Mouse (Mus musculus): ENCODE results near the gene Dnah5. TPM values are rescaled to one million over a fixed set of nuclear protein-coding genes. Genes with fewer than 3 reads are reported as not detected.

The Dnah5 gene
- polyA plus RNA-seq, 1 experiment from 2014 or later, result 0.72 TPM

GRCm38 (mm10) chr15:28213057-28213456 lies 9.5 kb downstream of the Dnah5 start:
- no peaks in the 10 kb centered on the region for H3K36me3 ChIP-seq (ENCODE audit: control insufficient read depth, insufficient read depth, low read length)
- H3K9ac ChIP-seq (ENCODE audit: low read depth, low read length), result no peak overlapping the region
- DNase-seq (ENCODE audit: low spot score), result no peak
- no peak for ATAC-seq (ENCODE audit: low read depth)
- 82% methylated on average over 5 of the region's 5 CpGs for WGBS
- H3K27me3 ChIP-seq (replicated peaks; ENCODE audit: control insufficient read depth, insufficient read depth, low read length), result no peaks in the 10 kb centered on the region
- H3K9me3 ChIP-seq (ENCODE audit: control insufficient read depth, low read length), result no peaks in the 10 kb centered on the region
- peaks cover 6% of the 10 kb centered on the region; the same call in 1 of the 2 replicates for H3K4me1 ChIP-seq (ENCODE audit: control insufficient read depth, insufficient read depth, low read length)
- H3K27ac ChIP-seq (replicated peaks; ENCODE audit: low read depth, low read length), result no peak overlapping the region
- H3K4me3 ChIP-seq (ENCODE audit: low read depth, low read length), result no peak overlapping the region
- no peak overlapping the region for H3K4me2 ChIP-seq (ENCODE audit: low read depth, low read length)

DNA sequence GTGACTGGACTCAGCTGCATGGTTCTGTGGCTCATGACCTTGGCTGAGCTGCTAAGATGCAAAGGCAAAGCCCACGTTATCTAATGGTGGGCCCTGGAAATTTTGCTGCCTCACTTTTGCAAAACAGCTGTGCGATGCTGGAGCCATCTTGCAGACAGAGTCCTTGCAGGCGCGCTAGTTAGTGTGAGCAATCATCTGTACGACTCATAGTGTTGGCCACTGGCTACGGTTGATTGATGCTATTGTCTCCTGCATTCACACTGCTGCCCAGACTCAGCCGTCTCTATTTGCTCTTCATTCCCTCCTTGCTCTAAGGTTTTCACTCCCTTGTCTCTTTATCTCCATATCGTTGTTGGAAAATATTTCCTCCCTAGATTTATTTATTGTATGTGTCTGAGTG lies 12.8 kb downstream of the Dnah5 start:
- H3K9ac ChIP-seq (ENCODE audit: low read depth, low read length), result no peak overlapping the region
- no peak overlapping the region for H3K4me2 ChIP-seq (ENCODE audit: low read depth, low read length)
- no peak overlapping the region for H3K4me3 ChIP-seq (ENCODE audit: low read depth, low read length)
- no peak overlapping the region for H3K27ac ChIP-seq (replicated peaks; ENCODE audit: low read depth, low read length)
- H3K4me1 ChIP-seq (ENCODE audit: control insufficient read depth, insufficient read depth, low read length), result peaks cover 6% of the 10 kb centered on the region; the same call in 1 of the 2 replicates
- H3K36me3 ChIP-seq (ENCODE audit: control insufficient read depth, insufficient read depth, low read length), result no peaks in the 10 kb centered on the region
- H3K9me3 ChIP-seq (ENCODE audit: control insufficient read depth, low read length), result no peaks in the 10 kb centered on the region
- DNase-seq (ENCODE audit: low spot score), result no peak
- no peak for ATAC-seq (ENCODE audit: low read depth)
- WGBS, result 76% methylated on average over 8 of the region's 8 CpGs
- H3K27me3 ChIP-seq (replicated peaks; ENCODE audit: control insufficient read depth, insufficient read depth, low read length), result no peaks in the 10 kb centered on the region

DNA sequence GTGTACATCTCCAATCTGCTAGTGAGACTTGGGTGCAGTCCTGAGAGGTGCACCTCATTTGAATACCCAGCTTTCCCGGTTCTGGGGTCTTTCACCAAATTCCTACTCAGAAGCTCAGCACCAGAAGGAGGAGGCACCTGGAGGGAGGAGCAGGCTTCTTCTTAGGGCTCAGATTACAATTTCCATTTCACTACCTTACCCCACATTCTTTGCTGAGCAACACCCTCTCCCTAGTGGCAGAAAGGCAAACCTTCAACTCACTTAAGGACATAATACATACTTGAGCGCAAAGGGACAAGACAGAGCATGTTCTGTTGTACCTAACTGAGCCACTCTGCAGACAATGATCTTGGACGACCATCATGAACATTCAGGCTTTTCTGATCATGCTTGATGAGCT lies 23.8 kb downstream of the Dnah5 start:
- H3K27ac ChIP-seq (replicated peaks; ENCODE audit: low read depth, low read length), result no peak overlapping the region
- 41% methylated on average over 3 of the region's 3 CpGs for WGBS
- H3K9ac ChIP-seq (ENCODE audit: low read depth, low read length), result no peak overlapping the region
- ATAC-seq (ENCODE audit: low read depth), result no peak
- no peaks in the 10 kb centered on the region for H3K36me3 ChIP-seq (ENCODE audit: control insufficient read depth, insufficient read depth, low read length)
- H3K4me1 ChIP-seq (ENCODE audit: control insufficient read depth, insufficient read depth, low read length), result no peaks in the 10 kb centered on the region
- H3K9me3 ChIP-seq (ENCODE audit: control insufficient read depth, low read length), result no peaks in the 10 kb centered on the region
- no peak overlapping the region for H3K4me2 ChIP-seq (ENCODE audit: low read depth, low read length)
- DNase-seq (ENCODE audit: low spot score), result no peak
- no peak overlapping the region for H3K4me3 ChIP-seq (ENCODE audit: low read depth, low read length)
- no peaks in the 10 kb centered on the region for H3K27me3 ChIP-seq (replicated peaks; ENCODE audit: control insufficient read depth, insufficient read depth, low read length)

- no peak overlapping the region for H3K27ac ChIP-seq (replicated peaks; ENCODE audit: low read depth, low read length)
- 0 out of 2 replicates have a peak, but pooled peaks cover 5% of the 10 kb centered on the region for H3K9me3 ChIP-seq (ENCODE audit: control insufficient read depth, low read length)
- H3K27me3 ChIP-seq (replicated peaks; ENCODE audit: control insufficient read depth, insufficient read depth, low read length), result no peaks in the 10 kb centered on the region
- ATAC-seq (ENCODE audit: low read depth), result no peak
- H3K36me3 ChIP-seq (ENCODE audit: control insufficient read depth, insufficient read depth, low read length), result no peaks in the 10 kb centered on the region
- no peaks in the 10 kb centered on the region for H3K4me1 ChIP-seq (ENCODE audit: control insufficient read depth, insufficient read depth, low read length)
- WGBS, result 75% methylated on average over 1 of the region's 1 CpGs
- no peak for DNase-seq (ENCODE audit: low spot score)
- no peak overlapping the region for H3K4me3 ChIP-seq (ENCODE audit: low read depth, low read length)
- no peak overlapping the region for H3K4me2 ChIP-seq (ENCODE audit: low read depth, low read length)
- H3K9ac ChIP-seq (ENCODE audit: low read depth, low read length), result no peak overlapping the region
Measured at GRCm38 (mm10) chr15:28260250-28260649, 56.7 kb downstream of the Dnah5 start.

DNA sequence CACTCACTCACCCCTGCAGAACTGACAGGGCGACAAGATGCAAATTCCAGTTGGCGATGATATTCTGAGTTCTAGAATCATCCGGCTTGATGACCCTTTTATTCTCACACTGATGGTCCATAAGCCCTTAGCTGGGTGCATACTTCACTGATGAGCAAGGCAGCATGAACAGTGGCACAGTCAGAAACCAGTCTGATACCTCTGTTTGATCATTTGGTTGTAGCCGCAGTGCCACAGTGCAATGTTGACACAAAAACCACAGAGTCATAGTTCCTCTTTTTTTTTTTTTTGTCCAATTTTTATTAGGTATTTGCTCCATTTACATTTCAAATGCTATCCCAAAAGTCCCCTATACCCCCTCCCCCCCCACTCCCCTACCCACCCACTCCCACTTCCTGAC lies 95.9 kb downstream of the Dnah5 start:
- Histone ChIP-seq H3K27ac (replicated peaks; ENCODE audit: low read depth, low read length) (no peak overlapping the region), H3K9me3 (ENCODE audit: control insufficient read depth, low read length) (no peaks in the 10 kb centered on the region), H3K4me3 (ENCODE audit: low read depth, low read length) (no peak overlapping the region), H3K36me3 (ENCODE audit: control insufficient read depth, insufficient read depth, low read length) (no peaks in the 10 kb centered on the region), H3K27me3 (replicated peaks; ENCODE audit: control insufficient read depth, insufficient read depth, low read length) (no peaks in the 10 kb centered on the region), H3K4me2 (ENCODE audit: low read depth, low read length) (no peak overlapping the region), H3K4me1 (ENCODE audit: control insufficient read depth, insufficient read depth, low read length) (no peaks in the 10 kb centered on the region), H3K9ac (ENCODE audit: low read depth, low read length) (no peak overlapping the region)
- 90% methylated on average over 4 of the region's 4 CpGs for WGBS
- no peak for DNase-seq (ENCODE audit: low spot score)
- no peak for ATAC-seq (ENCODE audit: low read depth)

GRCm38 (mm10) chr15:28307131-28307530 lies 103.6 kb downstream of the Dnah5 start:
- WGBS, result 56% methylated on average over 8 of the region's 8 CpGs
- H3K4me3 ChIP-seq (ENCODE audit: low read depth, low read length), result no peak overlapping the region
- no peaks in the 10 kb centered on the region for H3K27me3 ChIP-seq (replicated peaks; ENCODE audit: control insufficient read depth, insufficient read depth, low read length)
- H3K27ac ChIP-seq (replicated peaks; ENCODE audit: low read depth, low read length), result no peak overlapping the region
- no peaks in the 10 kb centered on the region for H3K36me3 ChIP-seq (ENCODE audit: control insufficient read depth, insufficient read depth, low read length)
- no peak overlapping the region for H3K4me2 ChIP-seq (ENCODE audit: low read depth, low read length)
- H3K9ac ChIP-seq (ENCODE audit: low read depth, low read length), result no peak overlapping the region
- no peaks in the 10 kb centered on the region for H3K9me3 ChIP-seq (ENCODE audit: control insufficient read depth, low read length)
- ATAC-seq (ENCODE audit: low read depth) (no peak), DNase-seq (ENCODE audit: low spot score) (no peak)
- no peaks in the 10 kb centered on the region for H3K4me1 ChIP-seq (ENCODE audit: control insufficient read depth, insufficient read depth, low read length)

GRCm38 (mm10) chr15:28307884-28308283 lies 104.3 kb downstream of the Dnah5 start:
- WGBS, result 83% methylated on average over 2 of the region's 2 CpGs
- Histone ChIP-seq H3K27ac (replicated peaks; ENCODE audit: low read depth, low read length) (no peak overlapping the region), H3K4me3 (ENCODE audit: low read depth, low read length) (no peak overlapping the region), H3K4me2 (ENCODE audit: low read depth, low read length) (no peak overlapping the region), H3K9me3 (ENCODE audit: control insufficient read depth, low read length) (no peaks in the 10 kb centered on the region), H3K27me3 (replicated peaks; ENCODE audit: control insufficient read depth, insufficient read depth, low read length) (no peaks in the 10 kb centered on the region), H3K36me3 (ENCODE audit: control insufficient read depth, insufficient read depth, low read length) (no peaks in the 10 kb centered on the region), H3K4me1 (ENCODE audit: control insufficient read depth, insufficient read depth, low read length) (no peaks in the 10 kb centered on the region), H3K9ac (ENCODE audit: low read depth, low read length) (no peak overlapping the region)
- DNase-seq (ENCODE audit: low spot score) (no peak), ATAC-seq (ENCODE audit: low read depth) (no peak)

- no peaks in the 10 kb centered on the region for H3K36me3 ChIP-seq (ENCODE audit: control insufficient read depth, insufficient read depth, low read length)
- no peak for DNase-seq (ENCODE audit: low spot score)
- H3K4me1 ChIP-seq (ENCODE audit: control insufficient read depth, insufficient read depth, low read length), result no peaks in the 10 kb centered on the region
- no peak overlapping the region for H3K4me3 ChIP-seq (ENCODE audit: low read depth, low read length)
- no peaks in the 10 kb centered on the region for H3K9me3 ChIP-seq (ENCODE audit: control insufficient read depth, low read length)
- H3K27me3 ChIP-seq (replicated peaks; ENCODE audit: control insufficient read depth, insufficient read depth, low read length), result no peaks in the 10 kb centered on the region
- WGBS, result 78% methylated on average over 4 of the region's 4 CpGs
- H3K9ac ChIP-seq (ENCODE audit: low read depth, low read length), result no peak overlapping the region
- no peak for ATAC-seq (ENCODE audit: low read depth)
- H3K27ac ChIP-seq (replicated peaks; ENCODE audit: low read depth, low read length), result no peak overlapping the region
- H3K4me2 ChIP-seq (ENCODE audit: low read depth, low read length), result no peak overlapping the region
Measured at GRCm38 (mm10) chr15:28310516-28310915, 107.0 kb downstream of the Dnah5 start.

GRCm38 (mm10) chr15:28313451-28313850 lies 109.9 kb downstream of the Dnah5 start:
- H3K4me2 ChIP-seq (ENCODE audit: low read depth, low read length), result no peak overlapping the region
- DNase-seq (ENCODE audit: low spot score) (no peak), ATAC-seq (ENCODE audit: low read depth) (no peak)
- H3K36me3 ChIP-seq (ENCODE audit: control insufficient read depth, insufficient read depth, low read length), result no peaks in the 10 kb centered on the region
- H3K4me3 ChIP-seq (ENCODE audit: low read depth, low read length), result no peak overlapping the region
- WGBS, result 68% methylated on average over 14 of the region's 14 CpGs
- no peaks in the 10 kb centered on the region for H3K27me3 ChIP-seq (replicated peaks; ENCODE audit: control insufficient read depth, insufficient read depth, low read length)
- H3K9ac ChIP-seq (ENCODE audit: low read depth, low read length), result no peak overlapping the region
- no peak overlapping the region for H3K27ac ChIP-seq (replicated peaks; ENCODE audit: low read depth, low read length)
- H3K9me3 ChIP-seq (ENCODE audit: control insufficient read depth, low read length), result no peaks in the 10 kb centered on the region
- H3K4me1 ChIP-seq (ENCODE audit: control insufficient read depth, insufficient read depth, low read length), result no peaks in the 10 kb centered on the region

All from embryonic facial prominence, embryonic 14.5 days (tissue).